Mouse (Mus musculus): ENCODE measurements around the gene Spg7. TPM values are rescaled to one million over a fixed set of nuclear protein-coding genes. Genes with fewer than 3 reads are reported as not detected.

Spg7 gene
- total and polyA plus RNA-seq, 3 experiments, result 28.9 to 36.0 TPM; not detected in 1

- Histone ChIP-seq H3K9me3 (replicated peaks; ENCODE audit: insufficient read depth, low read length) (no peaks in the 10 kb centered on the region), H3K27me3 (ENCODE audit: control insufficient read depth in 1 of 2, insufficient read depth in 2 of 2, low read length in 2 of 2) (no peaks in the 10 kb centered on the region), H3K4me1 (ENCODE audit: control insufficient read depth in 1 of 2, insufficient read depth in 2 of 2, low read length in 2 of 2) (peaks cover 0 to 8% of the 10 kb centered on the region in 2 experiments; a peak in 1 of 4 replicates), H3K4me3 (ENCODE audit: control insufficient read depth in 1 of 2, insufficient read depth in 1 of 2, low read depth in 2 of 2, low read length in 2 of 2) (peak overlapping the region; percentile 74 to 81), H3K36me3 (ENCODE audit: control insufficient read depth in 1 of 2, insufficient read depth in 2 of 2, low read length in 2 of 2) (peaks cover 13 to 15% of the 10 kb centered on the region in 2 experiments), H3K79me2 (ENCODE audit: control insufficient read depth, insufficient read depth, low read length, poor library complexity) (peaks cover 26% of the 10 kb centered on the region), H3K9ac (ENCODE audit: control insufficient read depth, low read depth, low read length, poor library complexity, severe bottlenecking) (peak overlapping the region; percentile 92), H3K27ac (ENCODE audit: control insufficient read depth, low read depth, low read length) (peak overlapping the region; percentile 72)
- DNase-seq (ENCODE audit: low read depth, low spot score), result peak; percentile 50
- TF ChIP-seq POLR2A (IDR thresholded peaks at IDR 0.05; ENCODE audit: control insufficient read depth in 1 of 2, insufficient read depth in 1 of 2, low read depth in 1 of 2, low read length in 2 of 2, poor library complexity in 1 of 2), result peak in 1 of 2 experiments; percentile 18; a peak in 1 of 4 replicates
- 0 out of 2 replicates have a peak, but pooled peaks have one; percentile 10 for TF ChIP-seq CHD1 (IDR thresholded peaks at IDR 0.05; ENCODE audit: low read depth, low read length)
- no peak for TF ChIP-seq MAX (IDR thresholded peaks at IDR 0.05; ENCODE audit: low read length)
Measured at GRCm38 (mm10) chr8:123104046-123104767, 41.5 kb downstream of the Spg7 start.

GRCm38 (mm10) chr8:123105553-123106326 lies 43.0 kb downstream of the Spg7 start:
- H3K79me2 ChIP-seq (ENCODE audit: control insufficient read depth, insufficient read depth, low read length, poor library complexity), result peaks cover 26% of the 10 kb centered on the region
- peaks cover under 1 to 8% of the 10 kb centered on the region in 2 experiments; a peak in 1 of 4 replicates for H3K4me1 ChIP-seq (ENCODE audit: control insufficient read depth in 1 of 2, insufficient read depth in 2 of 2, low read length in 2 of 2)
- H3K4me3 ChIP-seq (ENCODE audit: control insufficient read depth in 1 of 2, insufficient read depth in 1 of 2, low read depth in 2 of 2, low read length in 2 of 2), result no peak overlapping the region
- no peaks in the 10 kb centered on the region for H3K9me3 ChIP-seq (replicated peaks; ENCODE audit: insufficient read depth, low read length)
- H3K27ac ChIP-seq (ENCODE audit: control insufficient read depth, low read depth, low read length), result peak overlapping the region; percentile 11
- H3K27me3 ChIP-seq (ENCODE audit: control insufficient read depth in 1 of 2, insufficient read depth in 2 of 2, low read length in 2 of 2), result no peaks in the 10 kb centered on the region
- H3K9ac ChIP-seq (ENCODE audit: control insufficient read depth, low read depth, low read length, poor library complexity, severe bottlenecking), result no peak overlapping the region
- H3K36me3 ChIP-seq (ENCODE audit: control insufficient read depth in 1 of 2, insufficient read depth in 2 of 2, low read length in 2 of 2), result peaks cover 13 to 15% of the 10 kb centered on the region in 2 experiments
- peak; percentile 88 for DNase-seq (ENCODE audit: low read depth, low spot score)
- TF ChIP-seq ZKSCAN1 (IDR thresholded peaks at IDR 0.05; ENCODE audit: low read depth, low read length) (no peak), USF1 (IDR thresholded peaks at IDR 0.05; ENCODE audit: low read depth, low read length) (no peak), E2F4 (IDR thresholded peaks at IDR 0.05; ENCODE audit: borderline replicate concordance, low read depth, low read length) (no peak), MXI1 (IDR thresholded peaks at IDR 0.05; ENCODE audit: low read depth, low read length) (no peak), RAD21 (IDR thresholded peaks at IDR 0.05; ENCODE audit: low read depth, low read length) (no peak), RCOR1 (IDR thresholded peaks at IDR 0.05; ENCODE audit: low read depth, low read length) (peak; percentile 63; the same call in 1 of the 2 replicates), MAFK (IDR thresholded peaks at IDR 0.05; ENCODE audit: borderline replicate concordance, low read depth, low read length) (no peak), ETS1 (IDR thresholded peaks at IDR 0.05; ENCODE audit: low read depth, low read length) (no peak), TBP (IDR thresholded peaks at IDR 0.05; ENCODE audit: low read depth, low read length) (0 out of 2 replicates have a peak, but pooled peaks have one; percentile 30), GABPA (IDR thresholded peaks at IDR 0.05; ENCODE audit: low read depth, low read length) (no peak), TAL1 (IDR thresholded peaks at IDR 0.05; ENCODE audit: low read length) (no peak), JUND (IDR thresholded peaks at IDR 0.05; ENCODE audit: low read depth, low read length) (no peak), NELFE (IDR thresholded peaks at IDR 0.05; ENCODE audit: low read depth, low read length) (peak; percentile 15; the same call in 1 of the 2 replicates), POLR2AphosphoS2 (IDR thresholded peaks at IDR 0.05; ENCODE audit: low read length) (peak; percentile 100), MYC (IDR thresholded peaks at IDR 0.05; ENCODE audit: low read depth, low read length) (peak; percentile 25; the same call in 1 of the 2 replicates), SMC3 (IDR thresholded peaks at IDR 0.05; ENCODE audit: low read depth, low read length) (peak; percentile 63), GATA1 (IDR thresholded peaks at IDR 0.05; ENCODE audit: low read depth, low read length) (no peak), CHD2 (IDR thresholded peaks at IDR 0.05; ENCODE audit: low read length) (peak; percentile 76), NRF1 (IDR thresholded peaks at IDR 0.05; ENCODE audit: insufficient read depth, low read depth, low read length, poor library complexity, severe bottlenecking) (no peak), ELF1 (IDR thresholded peaks at IDR 0.05; ENCODE audit: low read depth, low read length) (no peak), HCFC1 (IDR thresholded peaks at IDR 0.05; ENCODE audit: low read depth, low read length) (no peak; the same call in 1 of the 2 replicates), MEF2A (IDR thresholded peaks at IDR 0.05; ENCODE audit: extremely low read depth, insufficient replicate concordance, low read depth, low read length, poor library complexity, severe bottlenecking) (no peak), KAT2A (conservative IDR thresholded peaks at IDR 0.05; ENCODE audit: low read depth, low read length) (no peak), ZNF384 (IDR thresholded peaks at IDR 0.05; ENCODE audit: low read depth, low read length) (peak; percentile 94), TCF12 (IDR thresholded peaks at IDR 0.05; ENCODE audit: low read depth, low read length) (no peak), EP300 (IDR thresholded peaks at IDR 0.05; ENCODE audit: low read depth in 1 of 2, low read length in 2 of 2) (no peak)

All from MEL (cell line).